11 mouse cellular contexts compared by ENCODE assay signal in genomic region chr17:58923901-58924476, GRCm38 (mm10).
DNase-seq lines count a peak whose midpoint lies in the region; ATAC-seq and TF ChIP-seq lines count a peak whose summit lies in the region.
"Had no signal": no experiment of that assay in that cellular context is flagged by ENCODE, and none has a peak within 500 bp of the region (broad histone marks: within the 10 kb centered on the region; RNA-seq: fewer than 3 reads in every experiment).

No protein-coding gene starts in this region.

- no peaks in the 10 kb centered on the region for H3K27me3 ChIP-seq in kidney, postnatal 0 days (ENCODE audit: insufficient read depth, low read length)
- no peaks in the 10 kb centered on the region for H3K27me3 ChIP-seq in embryonic facial prominence, embryonic 14.5 days (replicated peaks; ENCODE audit: control insufficient read depth, insufficient read depth, low read length)
- no peaks in the 10 kb centered on the region for H3K27me3 ChIP-seq in liver, embryonic 15.5 days
- no peaks in the 10 kb centered on the region for H3K27me3 ChIP-seq in neural tube, embryonic 15.5 days (replicated peaks)
- no peaks in the 10 kb centered on the region for H3K27me3 ChIP-seq in lung, postnatal 0 days (replicated peaks; ENCODE audit: insufficient read depth, low read length)

- 0 out of 2 replicates have a peak, but pooled peaks cover 6% of the 10 kb centered on the region for H3K4me1 ChIP-seq in kidney, postnatal 0 days (replicated peaks; ENCODE audit: insufficient read depth, low read length)
- H3K4me1 ChIP-seq in embryonic facial prominence, embryonic 14.5 days (ENCODE audit: control insufficient read depth, insufficient read depth, low read length): no peaks in the 10 kb centered on the region; the same call in 1 of the 2 replicates
- H3K4me1 ChIP-seq in liver, embryonic 15.5 days (replicated peaks): peaks cover 33% of the 10 kb centered on the region
- H3K4me1 ChIP-seq in neural tube, embryonic 15.5 days: peaks cover 5% of the 10 kb centered on the region; the same call in 1 of the 2 replicates
- no peaks in the 10 kb centered on the region for H3K4me1 ChIP-seq in lung, postnatal 0 days (ENCODE audit: insufficient read depth, low read depth, low read length)

- no peak overlapping the region for H3K9ac ChIP-seq in kidney, postnatal 0 days (ENCODE audit: low read depth, low read length)
- no peak overlapping the region for H3K9ac ChIP-seq in embryonic facial prominence, embryonic 14.5 days (ENCODE audit: low read depth, low read length)
- H3K9ac ChIP-seq in liver, embryonic 15.5 days: no peak overlapping the region
- H3K9ac ChIP-seq in neural tube, embryonic 15.5 days (replicated peaks): no peak overlapping the region
- H3K9ac ChIP-seq in lung, postnatal 0 days (replicated peaks; ENCODE audit: low read depth): no peak overlapping the region

- TF ChIP-seq EP300 in lung, postnatal 0 days (IDR thresholded peaks at IDR 0.05): no peak

- no peaks in the 10 kb centered on the region for H3K36me3 ChIP-seq in kidney, postnatal 0 days (ENCODE audit: insufficient read depth, low read length)
- H3K36me3 ChIP-seq in embryonic facial prominence, embryonic 14.5 days (ENCODE audit: control insufficient read depth, insufficient read depth, low read length): no peaks in the 10 kb centered on the region
- no peaks in the 10 kb centered on the region for H3K36me3 ChIP-seq in liver, embryonic 15.5 days (replicated peaks)
- H3K36me3 ChIP-seq in neural tube, embryonic 15.5 days: no peaks in the 10 kb centered on the region
- no peaks in the 10 kb centered on the region for H3K36me3 ChIP-seq in lung, postnatal 0 days (ENCODE audit: insufficient read depth, low read length)
- H3K36me3 ChIP-seq: forebrain, embryonic 10.5 days had no signal

- DNase-seq in kidney, postnatal 0 days (ENCODE audit: low spot score): peak; percentile 49
- DNase-seq in kidney, adult 9 months: no peak
- DNase-seq in embryonic facial prominence, embryonic 14.5 days (ENCODE audit: low spot score): peak; percentile 8
- no peak for DNase-seq in lung, postnatal 0 days (ENCODE audit: low spot score)
- DNase-seq in gastrocnemius, postnatal 25 days: no peak
- DNase-seq in heart, adult 9 months (ENCODE audit: low spot score in 2 of 2): no peak
- DNase-seq: cerebellum, adult 8-10 months had no signal

- ATAC-seq in kidney, postnatal 0 days (replicated peaks; ENCODE audit: low FRiP score, low read depth): no peak
- ATAC-seq in embryonic facial prominence, embryonic 14.5 days (ENCODE audit: low read depth): no peak
- no peak for ATAC-seq in liver, embryonic 15.5 days (ENCODE audit: insufficient read depth)
- ATAC-seq in neural tube, embryonic 15.5 days (ENCODE audit: low FRiP score): peak; percentile 75
- no peak for ATAC-seq in lung, postnatal 0 days
- ATAC-seq: activated CD4-positive, CD25-positive, alpha-beta regulatory T cell, adult 4 months had no signal

- 18% methylated on average over 11 of the region's 11 CpGs for WGBS in kidney, postnatal 0 days
- WGBS in embryonic facial prominence, embryonic 14.5 days: 54% methylated on average over 11 of the region's 11 CpGs
- 23% methylated on average over 11 of the region's 11 CpGs for WGBS in liver, embryonic 15.5 days (ENCODE audit: insufficient replicate concordance)
- 31% methylated on average over 11 of the region's 11 CpGs for WGBS in neural tube, embryonic 15.5 days
- WGBS in lung, postnatal 0 days: 61% methylated on average over 11 of the region's 11 CpGs

- no peak for TF ChIP-seq CTCF in kidney, postnatal 0 days (IDR thresholded peaks at IDR 0.05; ENCODE audit: low read depth)
- no peak for TF ChIP-seq CTCF in lung, postnatal 0 days (IDR thresholded peaks at IDR 0.05)

- no peak overlapping the region for H3K4me2 ChIP-seq in kidney, postnatal 0 days (ENCODE audit: low read length)
- H3K4me2 ChIP-seq in embryonic facial prominence, embryonic 14.5 days (ENCODE audit: low read depth, low read length): no peak overlapping the region
- H3K4me2 ChIP-seq in liver, embryonic 15.5 days: peak overlapping the region; percentile 53
- H3K4me2 ChIP-seq in neural tube, embryonic 15.5 days: peak overlapping the region; percentile 2; the same call in 1 of the 2 replicates
- no peak overlapping the region for H3K4me2 ChIP-seq in lung, postnatal 0 days (replicated peaks; ENCODE audit: low read depth, low read length)

- no peaks in the 10 kb centered on the region for H3K9me3 ChIP-seq in kidney, postnatal 0 days (replicated peaks; ENCODE audit: low read length)
- no peaks in the 10 kb centered on the region for H3K9me3 ChIP-seq in embryonic facial prominence, embryonic 14.5 days (ENCODE audit: control insufficient read depth, low read length)
- no peaks in the 10 kb centered on the region for H3K9me3 ChIP-seq in liver, embryonic 15.5 days (replicated peaks)
- no peaks in the 10 kb centered on the region for H3K9me3 ChIP-seq in neural tube, embryonic 15.5 days (replicated peaks)
- no peaks in the 10 kb centered on the region for H3K9me3 ChIP-seq in lung, postnatal 0 days (ENCODE audit: low read length)
- H3K9me3 ChIP-seq: forebrain, embryonic 10.5 days had no signal

- H3K27ac ChIP-seq in kidney, postnatal 0 days: no peak overlapping the region
- no peak overlapping the region for H3K27ac ChIP-seq in embryonic facial prominence, embryonic 14.5 days (replicated peaks; ENCODE audit: low read depth, low read length)
- H3K27ac ChIP-seq in liver, embryonic 15.5 days (replicated peaks): peak overlapping the region; percentile 78; the same call in 1 of the 2 replicates
- H3K27ac ChIP-seq in neural tube, embryonic 15.5 days (replicated peaks): no peak overlapping the region
- H3K27ac ChIP-seq in lung, postnatal 0 days (ENCODE audit: low read length): no peak overlapping the region
- H3K27ac ChIP-seq: forebrain, embryonic 10.5 days had no signal

- no peak overlapping the region for H3K4me3 ChIP-seq in kidney, postnatal 0 days (replicated peaks; ENCODE audit: low read depth, low read length)
- no peak overlapping the region for H3K4me3 ChIP-seq in embryonic facial prominence, embryonic 14.5 days (ENCODE audit: low read depth, low read length)
- no peak overlapping the region for H3K4me3 ChIP-seq in liver, embryonic 15.5 days (replicated peaks)
- H3K4me3 ChIP-seq in neural tube, embryonic 15.5 days (replicated peaks): no peak overlapping the region
- H3K4me3 ChIP-seq in lung, postnatal 0 days (ENCODE audit: low read depth, low read length): no peak overlapping the region
- H3K4me3 ChIP-seq: forebrain, embryonic 10.5 days had no signal

Comparison
In these comparisons a context has a peak if more than half of its experiments do, and no peak if none do; other contexts are left out.
1. DNase-seq: peak in kidney, postnatal 0 days (single experiment) and embryonic facial prominence, embryonic 14.5 days (single experiment); none in kidney, adult 9 months (single experiment), lung, postnatal 0 days (single experiment), gastrocnemius, postnatal 25 days (single experiment) and heart, adult 9 months (0 of 2).
2. H3K4me2 ChIP-seq: peak in liver, embryonic 15.5 days (single experiment) and neural tube, embryonic 15.5 days (single experiment); none in kidney, postnatal 0 days (single experiment), embryonic facial prominence, embryonic 14.5 days (single experiment) and lung, postnatal 0 days (single experiment).